Comparison of ENCODE assay signal across 9 mouse cellular contexts in the genomic region with DNA sequence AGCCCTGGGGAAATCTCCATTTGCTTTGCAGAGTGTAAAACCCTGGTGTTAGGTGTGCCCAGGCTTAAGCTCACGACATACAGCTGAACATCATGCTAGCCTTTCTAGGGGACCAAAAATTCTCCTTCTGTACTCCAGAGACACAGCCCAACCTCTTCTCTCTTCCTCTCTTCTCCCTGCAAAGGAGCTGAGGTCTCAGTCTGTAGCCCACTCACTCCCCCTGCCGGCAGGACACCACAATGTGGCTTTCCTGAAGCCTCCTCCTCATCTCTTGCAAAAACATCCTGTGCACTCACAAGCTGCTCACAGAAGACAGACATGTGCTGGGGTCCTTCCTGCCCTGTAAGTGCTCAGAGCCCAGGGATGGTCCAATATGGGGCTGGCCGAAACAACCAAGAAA. TPM values are rescaled to one million over a fixed set of nuclear protein-coding genes. Genes with fewer than 3 reads are reported as not detected.
DNase-seq lines count a peak whose midpoint lies in the region; TF ChIP-seq lines count a peak whose summit lies in the region.
"Had no signal": no experiment of that assay in that cellular context is flagged by ENCODE, and none has a peak within 500 bp of the region (broad histone marks: within the 10 kb centered on the region; RNA-seq: fewer than 3 reads in every experiment).

No protein-coding gene starts in this region.

- no peak overlapping the region for H3K4me3 ChIP-seq in MEL (ENCODE audit: control insufficient read depth in 1 of 2, insufficient read depth in 1 of 2, low read depth in 2 of 2, low read length in 2 of 2)
- no peak overlapping the region for H3K4me3 ChIP-seq in forebrain, embryonic 10.5 days
- H3K4me3 ChIP-seq: limb, embryonic 15.5 days had no signal

- no peaks in the 10 kb centered on the region for H3K9me3 ChIP-seq in MEL (replicated peaks; ENCODE audit: insufficient read depth, low read length)
- H3K9me3 ChIP-seq in forebrain, embryonic 10.5 days, result no peaks in the 10 kb centered on the region; the same call in 1 of the 2 replicates
- H3K9me3 ChIP-seq: limb, embryonic 15.5 days had no signal

- peak; percentile 85 to 92 (median 85) for TF ChIP-seq CTCF in MEL (IDR thresholded peaks at IDR 0.05 in 2 of 3, conservative IDR thresholded peaks at IDR 0.05 in 1 of 3; ENCODE audit: control insufficient read depth in 1 of 3, insufficient read depth in 1 of 3, low read depth in 2 of 3, low read length in 3 of 3, poor library complexity in 1 of 3, severe bottlenecking in 1 of 3)

- intact Hi-C loops in heart, postnatal 36 days (cut with DNase I), result loop anchor here (1.0 to 2.0 kb wide), 2 partner anchors 100 to 186 kb away; no protein-coding TSS in a partner anchor

- 34% methylated on average over 3 of the region's 3 CpGs for WGBS in forebrain, embryonic 10.5 days

- H3K9ac ChIP-seq in MEL (ENCODE audit: control insufficient read depth, low read depth, low read length, poor library complexity, severe bottlenecking), result no peak overlapping the region
- H3K9ac ChIP-seq: limb, embryonic 15.5 days had no signal

- peaks cover 0 to 2% of the 10 kb centered on the region in 2 experiments; a peak in 1 of 4 replicates for H3K36me3 ChIP-seq in MEL (ENCODE audit: control insufficient read depth in 1 of 2, insufficient read depth in 2 of 2, low read length in 2 of 2)
- H3K36me3 ChIP-seq in forebrain, embryonic 10.5 days (replicated peaks), result peaks cover 83% of the 10 kb centered on the region

- H3K27ac ChIP-seq in MEL (ENCODE audit: control insufficient read depth, low read depth, low read length), result no peak overlapping the region
- H3K27ac ChIP-seq in forebrain, embryonic 10.5 days, result no peak overlapping the region
- H3K27ac ChIP-seq: limb, embryonic 15.5 days had no signal

- no peaks in the 10 kb centered on the region for H3K79me2 ChIP-seq in MEL (ENCODE audit: control insufficient read depth, insufficient read depth, low read length, poor library complexity)

- H3K4me1 ChIP-seq in MEL (ENCODE audit: control insufficient read depth in 1 of 2, insufficient read depth in 2 of 2, low read length in 2 of 2), result no peaks in the 10 kb centered on the region
- H3K4me1 ChIP-seq in forebrain, embryonic 10.5 days, result no peaks in the 10 kb centered on the region
- H3K4me1 ChIP-seq: limb, embryonic 15.5 days had no signal

- no peaks in the 10 kb centered on the region for H3K27me3 ChIP-seq in MEL (ENCODE audit: control insufficient read depth in 1 of 2, insufficient read depth in 2 of 2, low read length in 2 of 2)
- no peaks in the 10 kb centered on the region for H3K27me3 ChIP-seq in forebrain, embryonic 10.5 days (ENCODE audit: poor library complexity, severe bottlenecking)
- H3K27me3 ChIP-seq: limb, embryonic 15.5 days had no signal

- TF ChIP-seq POLR2A in MEL (IDR thresholded peaks at IDR 0.05; ENCODE audit: control insufficient read depth in 1 of 2, insufficient read depth in 1 of 2, low read depth in 1 of 2, low read length in 2 of 2, poor library complexity in 1 of 2), result no peak

- peak; percentile 85 for TF ChIP-seq RAD21 in MEL (IDR thresholded peaks at IDR 0.05; ENCODE audit: low read depth, low read length)

- DNase-seq in MEL (ENCODE audit: low read depth, low spot score), result peak; percentile 76
- DNase-seq in brain, embryonic 18.5 days (ENCODE audit: low read depth, low spot score), result peak; percentile 39
- peak; percentile 68 for DNase-seq in forebrain, embryonic 10.5 days (ENCODE audit: extremely low spot score, low spot score)
- DNase-seq in heart, postnatal 36 days, result peak; percentile 70
- DNase-seq in layer of hippocampus, postnatal 10 days (ENCODE audit: low spot score in 2 of 2), result peak; percentile 81 to 86
- peak; percentile 73 for DNase-seq in lung, postnatal 25 days (ENCODE audit: low spot score)
- DNase-seq in right cerebral cortex, adult 2 months (ENCODE audit: low spot score in 2 of 2), result peak; percentile 82 to 84
- peak; percentile 72 for DNase-seq in urinary bladder, postnatal 25 days (ENCODE audit: low spot score)

- no peak for TF ChIP-seq EP300 in MEL (IDR thresholded peaks at IDR 0.05; ENCODE audit: low read depth in 1 of 2, low read length in 2 of 2)

TF ChIP-seq in MEL, 35 proteins besides CTCF, POLR2A, EP300 and RAD21:
- TF ChIP-seq POLR2AphosphoS5 (IDR thresholded peaks at IDR 0.05; ENCODE audit: borderline replicate concordance, low read depth, low read length) (no peak), HCFC1 (IDR thresholded peaks at IDR 0.05; ENCODE audit: low read depth, low read length) (no peak), NELFE (IDR thresholded peaks at IDR 0.05; ENCODE audit: low read depth, low read length) (no peak), SMC3 (IDR thresholded peaks at IDR 0.05; ENCODE audit: low read depth, low read length) (peak; percentile 91), ZC3H11A (IDR thresholded peaks at IDR 0.05; ENCODE audit: low read depth, low read length) (peak; percentile 79), ZKSCAN1 (IDR thresholded peaks at IDR 0.05; ENCODE audit: low read depth, low read length) (no peak)

RNA-seq across cellular contexts. Expression of a gene that starts 27.1 kb away (rescaled TPM):
- total RNA-seq in MEL (2012; rRNA removed), result 0.16 and 0.27 TPM in 2 replicates
- under 1 TPM in 1 of 2 experiments, not detected in 1; 0.67 TPM for polyA plus RNA-seq in MEL (2012; ENCODE audit: insufficient read depth in 1 of 2, insufficient read length in 2 of 2, low read depth in 1 of 2, low replicate concordance in 2 of 2, missing spikeins in 1 of 2)
- polyA plus RNA-seq in forebrain, embryonic 10.5 days (2016; fragmentation: Nextera tagmentation; extraction: Ambion mirVana), result 1.4 and 1.8 TPM in 2 replicates
- total RNA-seq in heart, postnatal 36 days (2021), result 10 to 100 TPM; 19.3 to 21.1 TPM
- 1 to 10 TPM; 1.8 to 2.1 TPM for total RNA-seq in layer of hippocampus, postnatal 10 days (2021)

Comparison
In these comparisons a context has a peak if more than half of its experiments do, and no peak if none do; other contexts are left out.
1. RNA of a gene that starts 27.1 kb away (total RNA-seq): 19.3 to 21.1 TPM in heart, postnatal 36 days; 1.8 to 2.1 TPM in layer of hippocampus, postnatal 10 days and 0.16 to 0.27 TPM in MEL; every median in the first group is over 4 times any median in the second.
2. Peak in every context shown above with its lines, with median percentiles within 50 percentile points of each other: DNase-seq.